Mouse (Mus musculus) intestine, embryonic 16.5 days (tissue): ENCODE data around the gene Gpr22. TPM values are rescaled to one million over a fixed set of nuclear protein-coding genes. Genes with fewer than 3 reads are reported as not detected.
A peak's percentile ranks its signal among the peaks of the same experiment; 100 is the strongest.

Source experiments
- ATAC-seq: fragments of 200-750 bp; cut with Nextera tagmentation; 2 replicates; pipeline ENCODE4 v1.8.0; 2017; ENCODE audit warnings: moderate TSS enrichment, moderate library complexity
- H3K27ac ChIP-seq: fragments of 300-500 bp; sonication (generic); 2 replicates; pipeline ENCODE4 v1.5.1; 2014; ENCODE audit warnings: mild to moderate bottlenecking, low read length
- H3K27me3 ChIP-seq: fragments of 300-500 bp; sonication (generic); replicated peaks from 2 replicates; pipeline ENCODE4 v1.6.1; 2014; ENCODE audit warnings: low read length, control low read depth, mixed read lengths; ENCODE audit not compliant: control insufficient read depth, insufficient read depth
- H3K36me3 ChIP-seq: fragments of 300-500 bp; sonication (generic); 2 replicates; pipeline ENCODE4 v1.6.1; 2014; ENCODE audit warnings: low read length, control low read depth; ENCODE audit not compliant: control insufficient read depth, insufficient read depth
- H3K4me1 ChIP-seq: fragments of 300-500 bp; sonication (generic); 2 replicates; pipeline ENCODE4 v1.6.1; 2014; ENCODE audit warnings: low read length, control low read depth, mixed read lengths; ENCODE audit not compliant: control insufficient read depth, insufficient read depth
- H3K4me2 ChIP-seq: fragments of 300-500 bp; sonication (generic); 2 replicates; pipeline ENCODE4 v1.6.1; 2014; ENCODE audit warnings: low read depth, low read length, control low read depth
- H3K4me3 ChIP-seq: fragments of 300-500 bp; sonication (generic); 2 replicates; pipeline ENCODE4 v1.5.1; 2014; ENCODE audit warnings: mild to moderate bottlenecking, low read length
- H3K9ac ChIP-seq: fragments of 300-500 bp; sonication (generic); 2 replicates; pipeline ENCODE4 v1.6.1; 2014; ENCODE audit warnings: low read depth, low read length
- H3K9me3 ChIP-seq: fragments of 300-500 bp; sonication (generic); 2 replicates; pipeline ENCODE4 v1.6.1; 2016; ENCODE audit warnings: low read length, control low read depth; ENCODE audit not compliant: control insufficient read depth
- WGBS: fragments of 180-500 bp; shearing (Covaris S2); extraction: QIAGEN DNeasy Blood & Tissue Kit; methylation state at CpG from one replicate; pipeline ENCODE4 v1.1.7; 2014; 5-methylcytosine and 5-hydroxymethylcytosine counted together
- polyA plus RNA-seq: library from polyadenylated mRNA; unstranded; fragments of >200 nt; fragmentation: Nextera tagmentation; extraction: Ambion mirVana; gene quantifications from 2 replicates; pipeline ENCODE4 v1.2.1, GENCODE M21; 2015

Gpr22 gene
- 3.4 and 3.9 TPM in 2 replicates for polyA plus RNA-seq

DNA sequence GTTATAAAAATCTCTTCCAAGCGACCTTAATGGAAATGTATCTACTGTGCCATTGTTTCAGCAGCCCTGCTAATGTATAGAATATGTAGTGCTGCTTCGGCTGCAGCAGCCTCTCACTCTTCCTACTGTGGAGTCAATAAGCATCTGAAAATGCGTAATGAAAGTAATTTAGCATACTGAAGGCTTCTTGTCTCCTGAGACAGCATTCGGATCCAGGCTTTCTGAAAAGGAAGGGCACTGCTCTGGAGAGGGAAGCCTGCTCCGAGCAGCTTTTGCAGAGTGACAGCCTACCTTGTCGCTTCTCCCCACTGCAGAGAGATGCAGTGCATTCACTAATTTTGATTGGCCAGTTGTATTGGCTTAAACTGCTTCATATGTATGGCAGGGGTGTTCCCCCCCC lies at the start of gene Gpr22:
Gene Gpr22, minus strand, starts transcription at position 348 of the 400 bp plus-strand sequence.
- Histone ChIP-seq H3K9ac (no peak within 1 kb of the TSS), H3K36me3 (no peaks in the 10 kb centered on the region), H3K27me3 (no peaks in the 10 kb centered on the region), H3K4me3 (peak within 1 kb of the TSS; percentile 9; the same call in 1 of the 2 replicates), H3K9me3 (no peaks in the 10 kb centered on the region), H3K4me2 (no peak within 1 kb of the TSS), H3K27ac (no peak within 1 kb of the TSS), H3K4me1 (0 out of 2 replicates have a peak, but pooled peaks cover 3% of the 10 kb centered on the region)
- no peak for ATAC-seq
- WGBS = 41% methylated on average over 6 of the region's 6 CpGs

DNA sequence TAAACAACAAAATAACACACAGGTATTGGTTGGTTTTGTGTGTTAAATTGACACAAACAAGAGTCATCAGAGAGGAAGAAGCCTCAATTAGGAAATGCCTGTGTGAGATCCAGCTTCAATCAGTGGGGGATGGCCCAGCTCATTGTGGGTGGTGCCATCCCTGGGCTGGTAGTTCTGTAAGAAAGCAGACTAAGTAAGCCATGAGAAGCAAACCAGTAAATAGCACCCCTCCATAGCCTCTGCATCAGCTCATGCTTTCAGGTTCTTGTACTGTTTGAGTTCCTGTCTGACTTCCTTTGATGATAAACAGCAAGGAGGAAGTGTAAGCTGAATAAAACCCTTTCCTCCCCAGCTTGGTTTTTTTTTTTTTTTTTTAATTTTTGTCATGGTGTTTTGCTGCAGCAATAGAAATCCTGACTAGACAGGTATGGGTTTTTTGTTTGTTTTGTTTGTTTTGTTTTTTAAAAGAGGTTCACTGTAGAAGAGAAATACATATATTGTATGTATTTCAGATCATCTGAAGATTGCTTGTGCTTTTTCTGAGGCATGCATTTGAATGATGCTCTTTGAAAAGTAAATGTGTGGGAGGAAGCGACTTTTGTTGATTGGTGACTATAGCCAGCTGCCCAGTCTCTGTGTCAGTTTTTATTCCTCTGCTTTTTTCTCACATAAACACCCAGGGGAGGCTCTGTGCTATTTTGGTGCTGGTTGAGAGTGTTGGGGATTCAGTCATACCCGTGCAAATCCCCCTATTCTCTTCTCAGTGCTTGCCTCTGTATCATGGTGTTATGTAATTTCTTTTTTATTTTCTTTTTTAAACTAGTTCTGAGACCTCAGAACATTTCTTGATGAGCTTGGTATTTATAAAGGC lies 42.4 kb upstream of the Gpr22 start:
- Histone ChIP-seq H3K36me3 (no peaks in the 10 kb centered on the region), H3K27me3 (no peaks in the 10 kb centered on the region), H3K4me3 (no peak overlapping the region), H3K27ac (no peak overlapping the region), H3K9me3 (no peaks in the 10 kb centered on the region), H3K9ac (no peak overlapping the region), H3K4me2 (no peak overlapping the region), H3K4me1 (no peaks in the 10 kb centered on the region)
- no peak for ATAC-seq
- WGBS = 46% methylated on average over 2 of the region's 2 CpGs

DNA sequence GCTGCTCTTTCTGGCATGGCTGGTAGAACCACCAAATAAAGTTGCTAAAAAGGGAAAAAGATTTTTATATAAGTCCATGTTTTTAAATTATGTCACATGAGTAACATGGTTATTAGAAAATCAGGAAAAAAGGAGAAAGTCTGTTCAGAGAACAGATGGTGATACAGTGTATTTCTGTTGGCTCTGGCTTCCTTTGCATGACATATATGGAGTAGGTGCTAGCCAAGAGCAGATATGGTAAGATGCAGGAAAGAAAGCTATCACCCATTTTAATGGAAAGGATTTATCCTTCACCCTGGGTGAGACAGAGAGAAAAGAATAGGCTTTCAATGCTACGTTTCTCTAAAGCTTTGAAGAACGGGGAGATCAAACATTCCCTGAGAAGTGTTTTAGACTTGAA lies 40.7 kb upstream of the Gpr22 start:
- WGBS = 78% methylated on average over 2 of the region's 2 CpGs
- H3K4me2 ChIP-seq = no peak overlapping the region
- H3K27me3 ChIP-seq = no peaks in the 10 kb centered on the region

DNA sequence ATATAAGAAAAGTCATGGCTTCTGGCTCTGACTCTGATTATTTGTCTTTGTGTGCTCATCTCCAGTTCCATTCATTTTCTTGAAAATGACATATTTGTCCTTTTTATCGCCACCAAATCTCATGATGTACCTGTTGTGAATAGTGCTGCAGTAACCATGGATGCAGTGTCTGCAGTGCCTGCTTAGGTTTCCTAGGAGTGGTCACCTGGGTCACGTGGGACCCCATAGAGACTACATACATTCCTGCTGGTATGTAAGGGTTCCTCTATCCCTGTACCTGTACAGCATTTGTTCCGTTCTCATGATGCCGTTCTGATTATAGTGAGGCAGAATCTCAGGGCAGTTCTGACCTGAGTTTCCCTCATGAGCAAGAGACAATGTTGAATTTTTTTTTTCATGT lies 36.1 kb upstream of the Gpr22 start:
- Histone ChIP-seq H3K27ac (no peak overlapping the region), H3K9me3 (no peaks in the 10 kb centered on the region), H3K9ac (no peak overlapping the region), H3K4me1 (no peaks in the 10 kb centered on the region), H3K4me2 (no peak overlapping the region), H3K4me3 (no peak overlapping the region), H3K36me3 (peaks cover 2% of the 10 kb centered on the region; the same call in 1 of the 2 replicates), H3K27me3 (no peaks in the 10 kb centered on the region)
- WGBS = 94% methylated on average over 4 of the region's 4 CpGs
- ATAC-seq = no peak

More for the DNA sequence above, 40.7 kb upstream of the Gpr22 start:
- no peak overlapping the region for H3K27ac ChIP-seq
- no peaks in the 10 kb centered on the region for H3K4me1 ChIP-seq
- no peak overlapping the region for H3K4me3 ChIP-seq
- no peak for ATAC-seq
- no peaks in the 10 kb centered on the region for H3K36me3 ChIP-seq
- no peak overlapping the region for H3K9ac ChIP-seq
- H3K9me3 ChIP-seq = no peaks in the 10 kb centered on the region

DNA sequence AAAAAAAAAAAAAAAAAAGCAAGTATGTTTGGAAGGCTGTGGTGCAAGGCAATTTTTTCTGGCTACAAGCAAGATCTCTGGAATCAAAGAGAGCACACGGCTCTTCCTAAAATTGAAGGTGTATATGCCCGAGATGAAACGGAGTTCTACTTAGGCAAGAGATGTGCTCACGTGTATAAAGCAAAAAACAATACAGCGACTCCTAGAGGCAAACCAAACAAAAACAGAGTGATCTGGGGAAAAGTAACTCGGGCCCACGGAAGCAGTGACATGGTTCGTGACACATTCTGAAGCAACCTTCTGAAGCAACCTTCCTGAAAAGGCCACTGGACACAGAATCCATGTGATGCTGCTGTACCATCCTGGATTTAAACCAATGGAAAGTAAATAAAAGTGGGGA lies 33.6 kb upstream of the Gpr22 start:
- no peaks in the 10 kb centered on the region for H3K4me1 ChIP-seq
- no peak for ATAC-seq
- H3K27me3 ChIP-seq = no peaks in the 10 kb centered on the region
- no peaks in the 10 kb centered on the region for H3K9me3 ChIP-seq
- no peak overlapping the region for H3K27ac ChIP-seq
- no peak overlapping the region for H3K9ac ChIP-seq
- H3K4me2 ChIP-seq = no peak overlapping the region
- 84% methylated on average over 8 of the region's 8 CpGs for WGBS
- H3K4me3 ChIP-seq = no peak overlapping the region
- H3K36me3 ChIP-seq = peaks cover 2% of the 10 kb centered on the region; the same call in 1 of the 2 replicates

DNA sequence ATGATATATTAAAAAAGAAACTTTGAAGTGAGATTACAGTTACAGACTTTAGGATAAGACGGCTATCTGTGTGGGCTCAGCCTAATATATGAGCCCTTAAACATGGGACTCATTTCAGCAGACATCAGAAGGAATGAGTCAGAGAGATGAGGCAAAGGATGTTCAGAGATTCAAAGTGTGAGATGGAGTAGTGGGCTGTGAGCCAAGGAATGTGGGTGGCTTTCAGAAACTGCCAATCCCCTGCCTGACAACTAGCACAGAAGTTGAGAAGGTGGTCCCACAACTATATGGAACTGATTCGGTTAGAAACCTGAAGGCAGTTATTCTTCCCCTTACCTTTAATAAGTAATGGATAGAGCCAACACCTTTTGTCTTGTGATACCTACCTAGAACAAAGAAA lies 20.9 kb upstream of the Gpr22 start:
- H3K27ac ChIP-seq = no peak overlapping the region
- H3K9ac ChIP-seq = no peak overlapping the region
- no peak overlapping the region for H3K4me2 ChIP-seq
- H3K4me3 ChIP-seq = no peak overlapping the region
- H3K9me3 ChIP-seq = no peaks in the 10 kb centered on the region
- no peak for ATAC-seq
- no peaks in the 10 kb centered on the region for H3K4me1 ChIP-seq
- H3K36me3 ChIP-seq = no peaks in the 10 kb centered on the region
- WGBS = 84% methylated on average over 2 of the region's 2 CpGs
- no peaks in the 10 kb centered on the region for H3K27me3 ChIP-seq

DNA sequence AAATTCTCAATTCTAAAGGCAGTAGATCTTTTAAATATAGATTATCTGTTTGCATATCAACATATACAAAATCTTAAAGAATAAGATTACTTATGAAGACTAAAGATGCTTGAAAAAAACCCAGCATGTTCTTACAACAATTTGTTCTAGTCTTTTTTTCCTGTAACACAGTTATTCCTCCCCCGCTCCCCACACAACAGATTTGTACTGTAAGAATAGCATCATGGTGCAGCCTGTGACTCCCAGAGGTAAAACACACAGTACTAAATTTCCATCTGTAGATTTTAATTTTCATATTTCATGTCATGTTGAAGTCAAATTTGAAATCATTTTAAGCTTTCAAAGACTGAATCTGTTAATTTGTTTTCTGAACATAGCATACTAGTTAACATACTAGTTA lies 16.4 kb upstream of the Gpr22 start:
- no peak overlapping the region for H3K9ac ChIP-seq
- WGBS = 95% methylated on average over 1 of the region's 1 CpGs
- no peaks in the 10 kb centered on the region for H3K36me3 ChIP-seq
- H3K27ac ChIP-seq = no peak overlapping the region
- no peaks in the 10 kb centered on the region for H3K4me1 ChIP-seq
- no peak overlapping the region for H3K4me3 ChIP-seq
- H3K27me3 ChIP-seq = no peaks in the 10 kb centered on the region
- ATAC-seq = no peak
- H3K4me2 ChIP-seq = no peak overlapping the region
- no peaks in the 10 kb centered on the region for H3K9me3 ChIP-seq

DNA sequence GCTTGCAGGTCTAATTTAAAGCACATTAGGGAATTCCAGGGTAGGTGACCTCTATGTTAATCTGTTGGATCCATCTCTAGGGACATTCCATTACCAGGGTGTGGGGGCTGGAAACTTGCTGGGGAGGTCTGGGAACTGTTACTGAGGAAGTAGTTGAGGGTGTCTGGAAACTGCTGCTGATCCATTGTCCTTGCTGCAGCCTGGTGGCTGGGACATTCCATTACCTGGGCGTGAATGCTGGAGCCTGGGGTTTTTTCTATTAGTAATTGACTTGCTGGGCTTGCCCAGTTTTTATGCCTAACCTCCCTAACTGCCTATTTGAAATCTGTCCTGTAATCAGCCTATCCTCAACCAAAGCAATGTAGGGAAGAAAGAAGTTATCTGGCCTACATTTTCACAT lies 13.0 kb upstream of the Gpr22 start:
- no peaks in the 10 kb centered on the region for H3K36me3 ChIP-seq
- no peaks in the 10 kb centered on the region for H3K4me1 ChIP-seq
- no peak overlapping the region for H3K4me2 ChIP-seq
- no peak overlapping the region for H3K27ac ChIP-seq
- WGBS = 61% methylated on average over 1 of the region's 1 CpGs
- no peak overlapping the region for H3K9ac ChIP-seq
- ATAC-seq = no peak
- H3K27me3 ChIP-seq = no peaks in the 10 kb centered on the region
- H3K9me3 ChIP-seq = no peaks in the 10 kb centered on the region
- H3K4me3 ChIP-seq = no peak overlapping the region

DNA sequence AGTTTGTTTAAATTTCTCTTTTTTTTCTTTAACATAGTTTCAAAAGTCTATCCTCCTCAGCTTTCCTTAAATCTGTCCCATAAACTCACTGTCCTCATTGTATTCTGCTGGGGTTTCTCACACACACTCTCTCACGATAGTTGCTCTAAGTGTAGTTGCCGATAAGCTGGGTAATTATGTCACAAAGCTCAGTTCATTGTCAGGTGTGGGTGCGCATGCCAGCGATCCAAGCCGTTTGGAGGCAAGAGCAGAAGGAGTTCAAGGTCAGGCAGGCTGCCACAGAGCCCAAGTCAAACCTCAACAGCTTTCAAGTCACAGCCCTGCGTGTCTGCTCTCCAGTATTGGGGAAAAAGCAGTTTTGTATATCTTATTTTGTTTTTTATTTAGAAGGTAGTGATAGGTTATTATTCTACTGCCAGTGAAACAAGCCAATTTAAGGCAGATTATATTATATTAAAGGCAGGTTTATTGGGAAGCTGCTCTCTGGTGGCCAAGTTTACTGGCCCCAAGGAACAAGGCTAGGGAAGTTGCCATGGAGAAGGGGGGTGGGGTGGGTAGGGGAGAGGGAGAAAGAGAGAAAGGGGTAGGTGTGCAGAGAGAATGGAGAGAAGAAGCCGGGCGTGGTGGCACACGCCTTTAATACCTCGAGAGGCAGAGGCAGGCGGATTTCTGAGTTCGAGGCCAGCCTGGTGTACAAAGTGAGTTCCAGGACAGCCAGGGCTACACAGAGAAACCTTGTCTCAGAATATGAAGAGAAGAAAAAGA lies 11.9 kb upstream of the Gpr22 start:
- Histone ChIP-seq H3K36me3 (no peaks in the 10 kb centered on the region), H3K4me2 (no peak overlapping the region), H3K27me3 (no peaks in the 10 kb centered on the region), H3K4me3 (no peak overlapping the region), H3K4me1 (peaks cover 2% of the 10 kb centered on the region; the same call in 1 of the 2 replicates), H3K27ac (no peak overlapping the region), H3K9ac (no peak overlapping the region), H3K9me3 (no peaks in the 10 kb centered on the region)
- WGBS = 81% methylated on average over 12 of the region's 12 CpGs
- peak; percentile 56 for ATAC-seq
